In the genomic region with DNA sequence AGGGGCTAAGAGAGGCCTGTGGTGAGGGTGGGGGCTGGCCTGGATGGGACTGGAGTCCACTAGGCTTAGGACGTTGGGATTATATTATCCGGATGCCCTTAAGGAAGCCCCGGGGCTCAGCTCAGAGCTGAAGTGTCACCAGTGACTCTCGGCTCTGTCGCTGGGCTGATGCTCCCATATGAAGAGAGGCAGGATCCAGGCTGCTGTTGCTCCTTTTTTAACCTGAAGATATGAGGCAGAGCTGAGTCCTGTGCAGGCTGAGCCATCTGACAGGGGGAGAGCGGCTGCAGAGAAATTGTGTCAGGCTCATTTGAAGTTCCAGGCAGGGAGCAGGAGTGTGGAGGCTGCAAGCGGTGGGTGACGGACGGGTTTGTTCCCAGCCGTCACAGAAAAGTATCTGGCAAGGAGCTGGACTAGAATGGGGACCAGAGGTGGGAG, we compare ENCODE assay signal across 17 mouse cellular contexts.
A peak's percentile ranks its signal among the peaks of the same experiment; 100 is the strongest.
DNase-seq lines count a peak whose midpoint lies in the region; ATAC-seq and TF ChIP-seq lines count a peak whose summit lies in the region.
"Had no signal": no experiment of that assay in that cellular context is flagged by ENCODE, and none has a peak within 500 bp of the region (broad histone marks: within the 10 kb centered on the region; RNA-seq: fewer than 3 reads in every experiment).

No protein-coding gene starts in this region.

- TF ChIP-seq CTCF in brain, embryonic 14.5 days (IDR thresholded peaks at IDR 0.05; ENCODE audit: borderline replicate concordance, extremely low read depth, insufficient read depth, insufficient read length), result no peak

- no peaks in the 10 kb centered on the region for H3K9me3 ChIP-seq in kidney, embryonic 16.5 days (ENCODE audit: low read length)
- no peaks in the 10 kb centered on the region for H3K9me3 ChIP-seq in neural tube, embryonic 14.5 days (ENCODE audit: control insufficient read depth, low read length)
- H3K9me3 ChIP-seq: embryonic facial prominence, embryonic 13.5 days; heart, embryonic 15.5 days; liver, embryonic 13.5 days had no signal

- H3K9ac ChIP-seq in kidney, embryonic 16.5 days (replicated peaks; ENCODE audit: low read length), result no peak overlapping the region
- no peak overlapping the region for H3K9ac ChIP-seq in neural tube, embryonic 14.5 days (replicated peaks; ENCODE audit: low read depth, low read length)
- H3K9ac ChIP-seq: embryonic facial prominence, embryonic 13.5 days; heart, embryonic 15.5 days; liver, embryonic 13.5 days had no signal

- no peak overlapping the region for H3K27ac ChIP-seq in kidney, embryonic 16.5 days (ENCODE audit: low read length)
- H3K27ac ChIP-seq in neural tube, embryonic 14.5 days (ENCODE audit: low read depth, low read length), result peak overlapping the region; percentile 35; the same call in 1 of the 2 replicates
- H3K27ac ChIP-seq: embryonic facial prominence, embryonic 13.5 days; gastrocnemius, adult 2 months; heart, embryonic 15.5 days; liver, embryonic 13.5 days had no signal

- 10% methylated on average over 10 of the region's 10 CpGs for WGBS in kidney, embryonic 16.5 days
- WGBS in neural tube, embryonic 14.5 days, result 11% methylated on average over 10 of the region's 10 CpGs

- no peak for TF ChIP-seq POLR2A in brain, embryonic 14.5 days (IDR thresholded peaks at IDR 0.05; ENCODE audit: borderline replicate concordance, extremely low read depth, insufficient read depth, insufficient read length, poor library complexity, severe bottlenecking)

- ATAC-seq in kidney, embryonic 16.5 days (ENCODE audit: low FRiP score, low TSS enrichment), result 0 out of 2 replicates have a peak, but pooled peaks have one; percentile 9
- peak; percentile 46; the same call in 1 of the 2 replicates for ATAC-seq in neural tube, embryonic 14.5 days (ENCODE audit: low read depth)
- ATAC-seq: Patski had no signal

- DNase-seq in kidney, adult 8-10 months, result no peak
- peak; percentile 47 for DNase-seq in brain, embryonic 14.5 days (ENCODE audit: low read depth)
- DNase-seq in left cerebral cortex, adult 18-20 months (ENCODE audit: low spot score in 2 of 2), result peak; percentile 58 to 81
- DNase-seq in spleen, postnatal 36 days (ENCODE audit: low spot score in 2 of 2), result no peak
- DNase-seq in kidney, postnatal 4 days, result no peak
- DNase-seq in thymus, postnatal 14 days, result no peak
- DNase-seq: adrenal gland, postnatal 25 days; cerebellum, adult 8-10 months; gastrocnemius, adult 2 months; kidney, adult 11 months; liver, embryonic 13.5 days; thymus, postnatal 25 days had no signal

- H3K4me2 ChIP-seq in kidney, embryonic 16.5 days (replicated peaks; ENCODE audit: low read depth, low read length), result no peak overlapping the region
- no peak overlapping the region for H3K4me2 ChIP-seq in neural tube, embryonic 14.5 days (ENCODE audit: low read depth, low read length)
- H3K4me2 ChIP-seq: embryonic facial prominence, embryonic 13.5 days; heart, embryonic 15.5 days; liver, embryonic 13.5 days had no signal

- H3K27me3 ChIP-seq in kidney, embryonic 16.5 days (ENCODE audit: insufficient read depth, low read length), result no peaks in the 10 kb centered on the region
- H3K27me3 ChIP-seq in neural tube, embryonic 14.5 days (ENCODE audit: control insufficient read depth, insufficient read depth, low read length), result no peaks in the 10 kb centered on the region
- H3K27me3 ChIP-seq: Patski had no signal

- no peaks in the 10 kb centered on the region for H3K36me3 ChIP-seq in kidney, embryonic 16.5 days (ENCODE audit: insufficient read depth, low read length)
- no peaks in the 10 kb centered on the region for H3K36me3 ChIP-seq in neural tube, embryonic 14.5 days (ENCODE audit: control insufficient read depth, insufficient read depth, low read length)
- H3K36me3 ChIP-seq: embryonic facial prominence, embryonic 13.5 days; heart, embryonic 15.5 days; liver, embryonic 13.5 days had no signal

- H3K4me1 ChIP-seq in kidney, embryonic 16.5 days (ENCODE audit: insufficient read depth, low read length), result peaks cover 7% of the 10 kb centered on the region
- H3K4me1 ChIP-seq in neural tube, embryonic 14.5 days (ENCODE audit: control insufficient read depth, insufficient read depth, low read length), result peaks cover 8% of the 10 kb centered on the region
- H3K4me1 ChIP-seq: heart, embryonic 15.5 days; liver, embryonic 13.5 days had no signal

- no peak overlapping the region for H3K4me3 ChIP-seq in kidney, embryonic 16.5 days (ENCODE audit: low read length)
- no peak overlapping the region for H3K4me3 ChIP-seq in neural tube, embryonic 14.5 days (ENCODE audit: low read depth, low read length)
- H3K4me3 ChIP-seq: embryonic facial prominence, embryonic 13.5 days; gastrocnemius, adult 2 months; heart, embryonic 15.5 days; liver, embryonic 13.5 days had no signal

Comparison
In these comparisons a context has a peak if more than half of its experiments do, and no peak if none do; other contexts are left out.
1. DNase-seq: peak in brain, embryonic 14.5 days (single experiment) and left cerebral cortex, adult 18-20 months (2 of 2); none in kidney, adult 8-10 months (0 of 2), spleen, postnatal 36 days (0 of 2), kidney, postnatal 4 days (0 of 2) and thymus, postnatal 14 days (single experiment).